ENCODE assay signal across 9 mouse cellular contexts in the genomic region with DNA sequence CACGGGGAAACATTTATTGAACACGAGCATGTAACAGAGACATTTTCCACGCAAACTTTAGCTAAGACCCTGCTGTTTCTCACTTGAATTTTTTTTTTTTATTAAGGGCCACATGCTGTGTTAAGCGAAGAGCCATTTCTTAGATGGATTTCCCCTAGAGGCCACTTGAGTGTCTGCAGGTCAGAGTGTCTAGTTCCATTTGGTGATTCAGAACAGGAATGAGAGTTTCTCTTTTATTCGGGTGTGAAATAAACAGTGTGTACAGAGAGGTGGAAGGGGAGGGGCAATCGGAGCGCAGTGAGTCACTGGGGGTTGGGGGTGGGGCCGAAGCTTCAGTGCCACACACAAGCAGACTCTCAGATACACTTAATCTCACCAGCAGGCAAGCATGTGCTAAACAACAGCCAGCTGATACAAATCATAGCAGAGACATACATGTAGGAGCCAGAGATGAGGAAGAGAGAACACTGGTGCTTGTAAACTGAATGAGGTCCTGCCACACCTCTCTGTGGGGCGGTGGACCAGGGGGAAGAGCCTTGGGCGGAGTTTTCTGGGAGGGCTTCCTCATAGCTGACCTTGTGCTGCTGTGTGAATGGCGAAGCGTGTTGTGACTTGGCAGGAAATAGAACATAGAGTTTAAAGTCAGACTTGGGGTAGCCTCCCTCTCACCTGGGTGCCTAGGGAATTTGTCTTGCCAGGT. TPM values are rescaled to one million over a fixed set of nuclear protein-coding genes. Genes with fewer than 3 reads are reported as not detected.
DNase-seq lines count a peak whose midpoint lies in the region; ATAC-seq lines count a peak whose summit lies in the region.
"Had no signal": no experiment of that assay in that cellular context is flagged by ENCODE, and none has a peak within 500 bp of the region (broad histone marks: within the 10 kb centered on the region; RNA-seq: fewer than 3 reads in every experiment).

No protein-coding gene starts in this region.

- H3K4me3 ChIP-seq in midbrain, embryonic 11.5 days (ENCODE audit: low read depth, low read length), result no peak overlapping the region
- H3K4me3 ChIP-seq in midbrain, embryonic 15.5 days, result no peak overlapping the region
- no peak overlapping the region for H3K4me3 ChIP-seq in stomach, embryonic 15.5 days (replicated peaks)
- no peak overlapping the region for H3K4me3 ChIP-seq in heart, embryonic 11.5 days (ENCODE audit: low read depth, low read length)
- H3K4me3 ChIP-seq in kidney, embryonic 14.5 days (ENCODE audit: low read length), result no peak overlapping the region

- no peak overlapping the region for H3K27ac ChIP-seq in midbrain, embryonic 11.5 days (ENCODE audit: low read depth, low read length)
- H3K27ac ChIP-seq in midbrain, embryonic 15.5 days, result no peak overlapping the region
- peak overlapping the region; percentile 79 for H3K27ac ChIP-seq in stomach, embryonic 15.5 days
- no peak overlapping the region for H3K27ac ChIP-seq in heart, embryonic 11.5 days (ENCODE audit: low read depth, low read length)
- H3K27ac ChIP-seq in kidney, embryonic 14.5 days (ENCODE audit: low read depth, low read length), result no peak overlapping the region
- H3K27ac ChIP-seq: liver, embryonic 14.5 days had no signal

- no peak overlapping the region for H3K4me2 ChIP-seq in midbrain, embryonic 11.5 days
- no peak overlapping the region for H3K4me2 ChIP-seq in midbrain, embryonic 15.5 days
- peak overlapping the region; percentile 13; the same call in 1 of the 2 replicates for H3K4me2 ChIP-seq in stomach, embryonic 15.5 days
- no peak overlapping the region for H3K4me2 ChIP-seq in heart, embryonic 11.5 days
- H3K4me2 ChIP-seq in kidney, embryonic 14.5 days (replicated peaks; ENCODE audit: low read depth, low read length), result no peak overlapping the region

- H3K36me3 ChIP-seq in midbrain, embryonic 11.5 days (ENCODE audit: control insufficient read depth, insufficient read depth, low read length), result no peaks in the 10 kb centered on the region
- H3K36me3 ChIP-seq in midbrain, embryonic 15.5 days (replicated peaks), result no peaks in the 10 kb centered on the region
- H3K36me3 ChIP-seq in stomach, embryonic 15.5 days, result no peaks in the 10 kb centered on the region
- H3K36me3 ChIP-seq in heart, embryonic 11.5 days (ENCODE audit: control insufficient read depth, insufficient read depth, low read length), result no peaks in the 10 kb centered on the region
- H3K36me3 ChIP-seq in kidney, embryonic 14.5 days (ENCODE audit: control insufficient read depth, insufficient read depth, low read length), result no peaks in the 10 kb centered on the region

- peak; percentile 85 for DNase-seq in midbrain, embryonic 11.5 days (ENCODE audit: low spot score, missing footprints)
- peak; percentile 72 for DNase-seq in T-cell, adult 2 months (ENCODE audit: low spot score)
- DNase-seq in kidney, adult 11 months, result no peak

- H3K4me1 ChIP-seq in midbrain, embryonic 11.5 days (ENCODE audit: control insufficient read depth, insufficient read depth, low read length), result peaks cover 8% of the 10 kb centered on the region
- peaks cover 28% of the 10 kb centered on the region for H3K4me1 ChIP-seq in midbrain, embryonic 15.5 days
- H3K4me1 ChIP-seq in stomach, embryonic 15.5 days, result peaks cover 20% of the 10 kb centered on the region
- peaks cover 7% of the 10 kb centered on the region; the same call in 1 of the 2 replicates for H3K4me1 ChIP-seq in heart, embryonic 11.5 days (ENCODE audit: control insufficient read depth, insufficient read depth, low read length)
- no peaks in the 10 kb centered on the region for H3K4me1 ChIP-seq in kidney, embryonic 14.5 days (ENCODE audit: control insufficient read depth, insufficient read depth, low read length)

- peaks cover 43% of the 10 kb centered on the region for H3K27me3 ChIP-seq in midbrain, embryonic 11.5 days (ENCODE audit: control insufficient read depth, insufficient read depth, low read length)
- peaks cover 47% of the 10 kb centered on the region for H3K27me3 ChIP-seq in midbrain, embryonic 15.5 days (replicated peaks)
- H3K27me3 ChIP-seq in stomach, embryonic 15.5 days (replicated peaks), result peaks cover 13% of the 10 kb centered on the region
- H3K27me3 ChIP-seq in heart, embryonic 11.5 days (ENCODE audit: control insufficient read depth, insufficient read depth, low read length), result peaks cover 41% of the 10 kb centered on the region
- peaks cover 20% of the 10 kb centered on the region for H3K27me3 ChIP-seq in kidney, embryonic 14.5 days (ENCODE audit: control insufficient read depth, insufficient read depth, low read length)

- no peak; the same call in 1 of the 2 replicates for ATAC-seq in midbrain, embryonic 11.5 days (ENCODE audit: low FRiP score)
- ATAC-seq in midbrain, embryonic 15.5 days (replicated peaks), result no peak
- peak; percentile 85 for ATAC-seq in inflammation-experienced regulatory T-cells, adult 6 months
- peak; percentile 64 for ATAC-seq in stomach, embryonic 15.5 days (ENCODE audit: insufficient read depth, low FRiP score, low read depth)
- ATAC-seq in heart, embryonic 11.5 days (replicated peaks; ENCODE audit: insufficient number of reproducible peaks, low FRiP score, low TSS enrichment), result no peak
- ATAC-seq in kidney, embryonic 14.5 days (ENCODE audit: low FRiP score, low TSS enrichment), result no peak

- WGBS in midbrain, embryonic 11.5 days, result 60% methylated on average over 12 of the region's 12 CpGs
- 56% methylated on average over 12 of the region's 12 CpGs for WGBS in midbrain, embryonic 15.5 days
- whole genome bisulfite sequencing in stomach, embryonic 15.5 days, result 32% methylated on average over 12 of the region's 12 CpGs
- 52% methylated on average over 12 of the region's 12 CpGs for WGBS in heart, embryonic 11.5 days (ENCODE audit: insufficient replicate concordance)
- WGBS in kidney, embryonic 14.5 days, result 61% methylated on average over 12 of the region's 12 CpGs

- no peak overlapping the region for H3K9ac ChIP-seq in midbrain, embryonic 11.5 days (ENCODE audit: low read length)
- H3K9ac ChIP-seq in midbrain, embryonic 15.5 days, result no peak overlapping the region
- H3K9ac ChIP-seq in stomach, embryonic 15.5 days, result no peak overlapping the region
- no peak overlapping the region for H3K9ac ChIP-seq in heart, embryonic 11.5 days (ENCODE audit: low read depth, low read length)
- no peak overlapping the region for H3K9ac ChIP-seq in kidney, embryonic 14.5 days (ENCODE audit: low read depth, low read length)
- H3K9ac ChIP-seq: liver, embryonic 14.5 days had no signal

- H3K9me3 ChIP-seq in midbrain, embryonic 11.5 days (ENCODE audit: control insufficient read depth, low read length), result no peaks in the 10 kb centered on the region
- no peaks in the 10 kb centered on the region for H3K9me3 ChIP-seq in midbrain, embryonic 15.5 days
- no peaks in the 10 kb centered on the region for H3K9me3 ChIP-seq in stomach, embryonic 15.5 days
- H3K9me3 ChIP-seq in heart, embryonic 11.5 days (replicated peaks; ENCODE audit: control insufficient read depth, low read length), result no peaks in the 10 kb centered on the region
- H3K9me3 ChIP-seq in kidney, embryonic 14.5 days (ENCODE audit: control insufficient read depth, low read length), result no peaks in the 10 kb centered on the region

RNA-seq across cellular contexts. Expression of a gene that starts 3.3 kb away (rescaled TPM):
- polyA plus RNA-seq in midbrain, embryonic 11.5 days (2014; fragmentation: Nextera tagmentation; extraction: Ambion mirVana), result 0.05 and 0.10 TPM in 2 replicates
- polyA plus RNA-seq in midbrain, embryonic 15.5 days (2015; fragmentation: Nextera tagmentation; extraction: Ambion mirVana), result 0.56 and 0.65 TPM in 2 replicates
- polyA plus RNA-seq in inflammation-experienced regulatory T-cells, adult 6 months (2017; shearing (Covaris generic)), result 1 to 10 TPM in 1 of 3 experiments, under 1 TPM in 2; 0.20 to 1.1 (median 0.39) TPM
- polyA plus RNA-seq in stomach, embryonic 15.5 days (2015; fragmentation: Nextera tagmentation; extraction: Ambion mirVana), result 2.2 and 2.4 TPM in 2 replicates
- 0.13 and 0.21 TPM in 2 replicates for polyA plus RNA-seq in heart, embryonic 11.5 days (2014; fragmentation: Nextera tagmentation; extraction: Ambion mirVana)
- polyA plus RNA-seq in kidney, embryonic 14.5 days (2014; fragmentation: Nextera tagmentation; extraction: Ambion mirVana), result 0.41 and 0.70 TPM in 2 replicates

Comparison
In these comparisons a context has a peak if more than half of its experiments do, and no peak if none do; other contexts are left out.
1. ATAC-seq: peak in inflammation-experienced regulatory T-cells, adult 6 months (single experiment) and stomach, embryonic 15.5 days (single experiment); none in midbrain, embryonic 11.5 days (single experiment), midbrain, embryonic 15.5 days (single experiment), heart, embryonic 11.5 days (single experiment) and kidney, embryonic 14.5 days (single experiment).